Mouse (Mus musculus): ENCODE measurements around the gene Stag1. TPM values are rescaled to one million over a fixed set of nuclear protein-coding genes. Genes with fewer than 3 reads are reported as not detected.
A peak's percentile ranks its signal among the peaks of the same experiment; 100 is the strongest.

The Stag1 gene
- polyA plus RNA-seq, 1 experiment from 2014 or later = 57.1 TPM

DNA sequence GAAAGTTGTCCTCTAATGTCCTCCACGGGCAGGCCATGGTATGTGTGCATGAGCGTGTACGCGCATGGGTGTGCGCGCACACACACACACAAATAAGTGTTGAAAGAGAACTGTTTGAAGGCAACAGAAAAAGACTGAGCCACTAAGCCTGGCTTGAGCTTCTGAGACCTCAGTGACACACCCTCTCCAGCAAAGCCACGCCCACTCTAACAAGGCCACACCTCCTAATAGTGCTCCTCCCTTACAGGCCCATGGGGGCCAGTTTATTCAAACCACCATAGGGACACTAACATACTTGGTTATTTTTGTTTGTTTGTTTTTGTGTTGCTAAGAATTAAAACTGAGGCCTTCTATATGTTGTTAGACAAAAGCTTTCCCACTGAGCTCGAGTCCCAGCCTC is 1.3 kb upstream of the Stag1 start:
- DNase-seq (ENCODE audit: low spot score, missing footprints) (peak; percentile 79), ATAC-seq (ENCODE audit: low FRiP score) (no peak)
- no peak overlapping the region for H3K9ac ChIP-seq (ENCODE audit: low read length)
- H3K4me3 ChIP-seq (ENCODE audit: low read depth, low read length) = no peak overlapping the region
- 87% methylated on average over 8 of the region's 8 CpGs for WGBS
- H3K4me1 ChIP-seq (ENCODE audit: control insufficient read depth, insufficient read depth, low read length) = no peaks in the 10 kb centered on the region; the same call in 1 of the 2 replicates
- no peak overlapping the region for H3K27ac ChIP-seq (ENCODE audit: low read depth, low read length)
- no peaks in the 10 kb centered on the region for H3K27me3 ChIP-seq (ENCODE audit: control insufficient read depth, insufficient read depth, low read length)
- no peak overlapping the region for H3K4me2 ChIP-seq
- H3K36me3 ChIP-seq (ENCODE audit: control insufficient read depth, insufficient read depth, low read length) = no peaks in the 10 kb centered on the region
- H3K9me3 ChIP-seq (ENCODE audit: control insufficient read depth, low read length) = no peaks in the 10 kb centered on the region

DNA sequence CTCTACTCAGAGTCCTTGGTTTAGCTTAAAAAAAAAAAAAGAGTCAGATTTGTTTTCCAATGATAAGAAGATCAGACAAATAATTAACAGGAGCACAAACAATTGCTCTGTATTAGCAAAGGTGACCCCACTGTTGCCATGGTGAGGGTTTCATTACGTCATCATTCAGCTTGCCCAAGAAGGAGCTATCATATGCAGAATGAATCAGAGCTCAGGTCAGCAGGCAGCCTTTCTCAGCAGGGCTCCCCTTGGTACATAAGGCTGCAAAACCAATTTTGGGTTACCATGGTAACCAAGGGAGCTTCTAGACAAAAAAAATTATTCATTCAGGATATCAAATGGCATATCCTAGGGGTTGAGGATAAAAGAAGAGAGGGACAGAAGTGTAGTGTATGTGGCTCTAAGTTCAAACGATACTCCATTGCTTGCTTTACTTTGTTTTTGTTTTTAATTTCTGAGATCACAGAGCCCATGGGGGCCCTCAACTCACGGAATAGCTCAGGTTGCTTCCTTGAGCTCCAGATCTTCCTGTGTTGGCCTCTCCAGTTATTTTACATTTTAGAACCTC is 2.2 kb downstream of the Stag1 start:
- 38% methylated on average over 3 of the region's 3 CpGs for WGBS
- Histone ChIP-seq H3K4me2 (no peak overlapping the region), H3K4me3 (ENCODE audit: low read depth, low read length) (no peak overlapping the region), H3K9ac (ENCODE audit: low read length) (no peak overlapping the region), H3K4me1 (ENCODE audit: control insufficient read depth, insufficient read depth, low read length) (no peaks in the 10 kb centered on the region; the same call in 1 of the 2 replicates), H3K27me3 (ENCODE audit: control insufficient read depth, insufficient read depth, low read length) (no peaks in the 10 kb centered on the region), H3K36me3 (ENCODE audit: control insufficient read depth, insufficient read depth, low read length) (no peaks in the 10 kb centered on the region), H3K9me3 (ENCODE audit: control insufficient read depth, low read length) (no peaks in the 10 kb centered on the region), H3K27ac (ENCODE audit: low read depth, low read length) (no peak overlapping the region)
- DNase-seq (ENCODE audit: low spot score, missing footprints) (peak; percentile 88), ATAC-seq (ENCODE audit: low FRiP score) (no peak)

DNA sequence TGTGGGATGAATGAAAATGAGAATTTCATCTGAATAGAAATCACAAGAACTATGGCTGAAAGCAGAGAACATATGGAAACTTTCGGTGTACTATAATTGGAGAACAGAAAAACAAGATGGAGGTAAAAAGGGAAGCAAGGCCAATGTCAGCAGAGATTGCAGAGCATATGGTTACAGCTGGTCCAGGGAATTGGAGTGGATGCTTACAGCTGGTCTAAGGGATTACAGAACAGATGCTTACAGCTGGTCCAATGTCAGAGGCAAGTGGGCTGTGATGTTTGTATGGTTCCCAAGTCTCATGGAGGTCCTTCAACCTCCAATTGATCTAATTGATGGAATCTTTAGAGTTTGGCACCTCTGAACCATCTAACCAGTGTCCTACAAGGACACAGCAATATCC is 4.5 kb downstream of the Stag1 start:
- Histone ChIP-seq H3K27ac (ENCODE audit: low read depth, low read length) (no peak overlapping the region), H3K36me3 (ENCODE audit: control insufficient read depth, insufficient read depth, low read length) (no peaks in the 10 kb centered on the region), H3K4me1 (ENCODE audit: control insufficient read depth, insufficient read depth, low read length) (no peaks in the 10 kb centered on the region; the same call in 1 of the 2 replicates), H3K9ac (ENCODE audit: low read length) (no peak overlapping the region), H3K4me3 (ENCODE audit: low read depth, low read length) (no peak overlapping the region), H3K4me2 (no peak overlapping the region), H3K27me3 (ENCODE audit: control insufficient read depth, insufficient read depth, low read length) (no peaks in the 10 kb centered on the region), H3K9me3 (ENCODE audit: control insufficient read depth, low read length) (no peaks in the 10 kb centered on the region)
- 85% methylated on average over 1 of the region's 1 CpGs for WGBS
- DNase-seq (ENCODE audit: low spot score, missing footprints) (no peak), ATAC-seq (ENCODE audit: low FRiP score) (no peak)

DNA sequence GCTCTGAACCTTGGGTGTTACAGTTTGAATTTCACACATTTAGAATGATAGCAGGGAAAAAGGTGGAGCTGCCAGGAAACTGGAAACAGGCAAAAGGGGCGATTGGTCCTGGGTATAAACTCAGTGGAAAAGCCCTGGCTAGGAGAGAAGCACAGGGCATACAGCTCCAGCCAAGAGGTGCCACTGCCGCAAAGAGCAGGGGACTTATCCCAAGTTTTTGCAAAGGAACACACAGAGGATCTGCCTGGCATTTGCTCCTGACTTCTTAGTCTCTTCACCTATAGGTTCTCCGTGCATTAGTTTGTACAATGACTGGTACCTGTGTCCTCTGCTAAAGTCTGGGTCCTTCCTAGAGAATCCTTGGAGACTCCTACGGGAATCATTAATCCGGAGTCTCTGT is 5.6 kb downstream of the Stag1 start:
- H3K27me3 ChIP-seq (ENCODE audit: control insufficient read depth, insufficient read depth, low read length) = no peaks in the 10 kb centered on the region
- no peaks in the 10 kb centered on the region; the same call in 1 of the 2 replicates for H3K4me1 ChIP-seq (ENCODE audit: control insufficient read depth, insufficient read depth, low read length)
- ATAC-seq (ENCODE audit: low FRiP score) (no peak), DNase-seq (ENCODE audit: low spot score, missing footprints) (peak; percentile 75)
- H3K9me3 ChIP-seq (ENCODE audit: control insufficient read depth, low read length) = no peaks in the 10 kb centered on the region
- H3K36me3 ChIP-seq (ENCODE audit: control insufficient read depth, insufficient read depth, low read length) = no peaks in the 10 kb centered on the region
- no peak overlapping the region for H3K4me3 ChIP-seq (ENCODE audit: low read depth, low read length)
- H3K4me2 ChIP-seq = no peak overlapping the region
- no peak overlapping the region for H3K27ac ChIP-seq (ENCODE audit: low read depth, low read length)
- no peak overlapping the region for H3K9ac ChIP-seq (ENCODE audit: low read length)
- WGBS = 77% methylated on average over 5 of the region's 5 CpGs

DNA sequence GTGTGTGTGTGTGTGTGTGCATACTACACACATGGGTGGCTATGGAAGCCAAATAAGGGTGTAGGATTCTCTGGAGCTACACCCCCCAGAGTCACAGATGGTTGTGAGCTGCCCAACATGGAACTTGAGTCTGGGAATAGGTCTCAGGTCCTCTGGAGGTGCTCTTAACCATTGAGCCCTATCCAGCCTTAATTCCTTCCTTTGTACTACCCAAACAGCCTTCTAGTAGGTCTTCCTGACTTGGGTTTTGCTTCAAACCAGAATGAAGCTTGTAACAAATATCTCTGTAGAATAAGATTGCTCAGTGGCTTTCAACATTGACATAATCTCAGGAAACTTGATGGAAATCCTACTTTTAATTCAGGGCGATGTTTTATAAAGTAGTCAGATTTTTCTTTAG is 7.9 kb downstream of the Stag1 start:
- no peak overlapping the region for H3K4me3 ChIP-seq (ENCODE audit: low read depth, low read length)
- no peaks in the 10 kb centered on the region for H3K36me3 ChIP-seq (ENCODE audit: control insufficient read depth, insufficient read depth, low read length)
- DNase-seq (ENCODE audit: low spot score, missing footprints) (peak; percentile 21), ATAC-seq (ENCODE audit: low FRiP score) (no peak)
- no peaks in the 10 kb centered on the region for H3K27me3 ChIP-seq (ENCODE audit: control insufficient read depth, insufficient read depth, low read length)
- WGBS = 89% methylated on average over 1 of the region's 1 CpGs
- H3K27ac ChIP-seq (ENCODE audit: low read depth, low read length) = no peak overlapping the region
- no peak overlapping the region for H3K4me2 ChIP-seq
- no peak overlapping the region for H3K9ac ChIP-seq (ENCODE audit: low read length)
- H3K4me1 ChIP-seq (ENCODE audit: control insufficient read depth, insufficient read depth, low read length) = no peaks in the 10 kb centered on the region
- H3K9me3 ChIP-seq (ENCODE audit: control insufficient read depth, low read length) = no peaks in the 10 kb centered on the region

DNA sequence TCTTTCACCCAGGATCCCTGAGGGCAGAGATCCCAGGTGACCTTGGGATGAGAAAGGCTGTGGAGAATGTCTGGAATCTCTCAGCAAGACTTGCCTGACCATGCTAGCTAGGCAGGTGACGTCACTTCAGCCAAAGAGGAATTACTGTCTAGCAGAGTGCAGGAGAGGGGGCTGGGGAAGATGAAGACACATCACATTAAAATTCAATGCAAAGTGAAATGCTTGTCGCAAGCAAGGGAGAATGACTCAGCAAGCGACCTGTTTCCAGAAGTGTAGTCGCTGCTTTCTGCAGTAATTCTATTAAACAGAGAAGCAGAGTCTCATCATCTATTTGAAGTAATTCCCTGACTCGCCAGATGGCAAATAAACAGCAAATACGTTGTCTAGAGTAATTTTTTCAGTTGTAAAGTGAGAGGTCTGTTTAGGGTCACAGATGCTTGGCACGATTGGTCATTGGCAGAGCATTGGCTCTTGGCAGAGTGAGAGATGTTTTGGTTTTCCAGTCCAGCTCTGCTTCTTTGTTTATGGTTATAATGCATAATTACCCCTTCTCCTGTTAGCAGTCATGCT is 8.5 kb downstream of the Stag1 start:
- Histone ChIP-seq H3K36me3 (ENCODE audit: control insufficient read depth, insufficient read depth, low read length) (no peaks in the 10 kb centered on the region), H3K27ac (ENCODE audit: low read depth, low read length) (no peak overlapping the region), H3K4me1 (ENCODE audit: control insufficient read depth, insufficient read depth, low read length) (no peaks in the 10 kb centered on the region), H3K9ac (ENCODE audit: low read length) (no peak overlapping the region), H3K9me3 (ENCODE audit: control insufficient read depth, low read length) (no peaks in the 10 kb centered on the region), H3K27me3 (ENCODE audit: control insufficient read depth, insufficient read depth, low read length) (no peaks in the 10 kb centered on the region), H3K4me3 (ENCODE audit: low read depth, low read length) (no peak overlapping the region), H3K4me2 (no peak overlapping the region)
- 63% methylated on average over 7 of the region's 7 CpGs for WGBS
- ATAC-seq (ENCODE audit: low FRiP score) = no peak
- peak; percentile 75 for DNase-seq (ENCODE audit: low spot score, missing footprints)

DNA sequence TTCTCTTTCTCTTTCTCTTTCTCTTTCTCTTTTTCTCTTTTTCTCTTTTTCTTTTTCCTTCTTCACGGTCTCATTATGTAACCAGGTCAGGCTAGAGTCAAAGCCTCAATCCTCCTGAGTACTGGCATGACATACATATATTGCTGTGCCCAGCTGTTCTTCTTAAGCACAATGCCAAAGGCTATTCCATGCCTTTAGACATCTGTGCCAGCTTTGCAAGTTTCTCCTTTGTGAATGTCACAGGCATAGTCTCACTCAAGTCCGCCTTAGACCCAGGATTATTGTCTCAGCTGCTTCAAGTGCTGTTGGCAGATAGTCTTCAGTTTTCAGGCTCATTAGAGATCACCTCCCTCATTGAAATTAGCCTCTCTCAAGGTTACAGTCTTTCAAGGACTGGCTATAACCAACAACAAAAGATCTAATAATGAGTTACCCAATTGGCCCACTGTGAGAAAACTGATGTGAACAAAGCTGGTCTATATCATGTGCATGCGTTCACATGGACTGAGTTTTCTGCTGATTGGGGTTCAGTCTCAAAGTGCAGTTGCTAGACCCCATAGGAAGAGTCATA is 16.0 kb downstream of the Stag1 start:
- Histone ChIP-seq H3K36me3 (ENCODE audit: control insufficient read depth, insufficient read depth, low read length) (no peaks in the 10 kb centered on the region), H3K27me3 (ENCODE audit: control insufficient read depth, insufficient read depth, low read length) (no peaks in the 10 kb centered on the region), H3K27ac (ENCODE audit: low read depth, low read length) (no peak overlapping the region), H3K9ac (ENCODE audit: low read length) (no peak overlapping the region), H3K4me3 (ENCODE audit: low read depth, low read length) (no peak overlapping the region), H3K9me3 (ENCODE audit: control insufficient read depth, low read length) (no peaks in the 10 kb centered on the region), H3K4me1 (ENCODE audit: control insufficient read depth, insufficient read depth, low read length) (peaks cover 4% of the 10 kb centered on the region; the same call in 1 of the 2 replicates), H3K4me2 (no peak overlapping the region)
- ATAC-seq (ENCODE audit: low FRiP score) (no peak), DNase-seq (ENCODE audit: low spot score, missing footprints) (no peak)
- WGBS = 89% methylated on average over 3 of the region's 3 CpGs

DNA sequence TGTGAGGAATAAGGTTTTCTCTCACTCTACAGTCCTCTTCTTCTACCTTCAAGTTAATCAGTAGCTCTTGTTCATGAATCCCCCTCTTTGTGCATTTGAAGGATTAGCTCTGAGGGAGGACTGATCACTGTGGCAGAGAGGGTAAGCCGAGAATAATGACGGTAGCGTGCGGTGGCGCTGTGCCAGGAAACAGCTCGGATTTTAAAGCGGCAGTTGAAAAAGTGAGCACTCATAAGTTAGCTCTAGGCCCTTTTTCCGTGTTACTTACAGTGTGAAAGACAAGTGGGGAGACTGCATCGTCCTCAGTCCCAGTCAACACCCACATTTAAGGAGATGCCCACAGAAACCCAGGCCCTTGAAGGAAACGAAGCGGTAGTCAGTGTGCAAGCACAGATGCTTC is 19.3 kb downstream of the Stag1 start:
- no peak overlapping the region for H3K27ac ChIP-seq (ENCODE audit: low read depth, low read length)
- H3K4me2 ChIP-seq = no peak overlapping the region

DNA sequence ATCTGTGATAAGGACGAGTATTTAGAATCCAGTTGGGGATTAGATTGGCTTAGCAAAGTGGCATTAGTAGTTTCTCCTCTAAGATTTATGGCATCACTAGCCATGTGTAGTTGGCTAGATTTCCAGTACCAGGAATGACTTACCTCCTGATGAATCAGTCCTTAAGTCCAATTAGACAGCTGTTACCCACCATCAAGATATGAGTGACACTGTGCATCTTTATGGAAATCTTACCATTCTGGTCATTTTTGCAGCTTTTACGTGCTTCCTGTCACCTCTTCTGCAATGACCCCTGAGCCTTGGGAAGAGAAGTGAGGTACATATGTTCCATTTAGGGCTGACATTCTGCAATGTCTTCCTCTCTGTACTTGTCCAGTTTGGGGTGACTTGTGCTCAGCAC is 28.7 kb downstream of the Stag1 start:
- no peak overlapping the region for H3K9ac ChIP-seq (ENCODE audit: low read length)

More for the DNA sequence above, 19.3 kb downstream of the Stag1 start:
- peaks cover 4% of the 10 kb centered on the region; the same call in 1 of the 2 replicates for H3K4me1 ChIP-seq (ENCODE audit: control insufficient read depth, insufficient read depth, low read length)
- no peak overlapping the region for H3K9ac ChIP-seq (ENCODE audit: low read length)
- no peak; the same call in 1 of the 2 replicates for ATAC-seq (ENCODE audit: low FRiP score)
- WGBS = 31% methylated on average over 11 of the region's 11 CpGs
- H3K9me3 ChIP-seq (ENCODE audit: control insufficient read depth, low read length) = no peaks in the 10 kb centered on the region
- no peaks in the 10 kb centered on the region for H3K27me3 ChIP-seq (ENCODE audit: control insufficient read depth, insufficient read depth, low read length)
- no peaks in the 10 kb centered on the region for H3K36me3 ChIP-seq (ENCODE audit: control insufficient read depth, insufficient read depth, low read length)
- peak; percentile 91 for DNase-seq (ENCODE audit: low spot score, missing footprints)
- H3K4me3 ChIP-seq (ENCODE audit: low read depth, low read length) = no peak overlapping the region

More for the DNA sequence above, 28.7 kb downstream of the Stag1 start:
- WGBS = 78% methylated on average over 2 of the region's 2 CpGs
- DNase-seq (ENCODE audit: low spot score, missing footprints) = no peak
- Histone ChIP-seq H3K9me3 (ENCODE audit: control insufficient read depth, low read length) (no peaks in the 10 kb centered on the region), H3K27me3 (ENCODE audit: control insufficient read depth, insufficient read depth, low read length) (no peaks in the 10 kb centered on the region), H3K4me3 (ENCODE audit: low read depth, low read length) (no peak overlapping the region), H3K4me2 (no peak overlapping the region), H3K27ac (ENCODE audit: low read depth, low read length) (no peak overlapping the region), H3K4me1 (ENCODE audit: control insufficient read depth, insufficient read depth, low read length) (no peaks in the 10 kb centered on the region), H3K36me3 (ENCODE audit: control insufficient read depth, insufficient read depth, low read length) (no peaks in the 10 kb centered on the region)
- ATAC-seq (ENCODE audit: low FRiP score) = no peak
